Mouse (Mus musculus): ENCODE data around the gene Trhde.

The Trhde gene

DNA sequence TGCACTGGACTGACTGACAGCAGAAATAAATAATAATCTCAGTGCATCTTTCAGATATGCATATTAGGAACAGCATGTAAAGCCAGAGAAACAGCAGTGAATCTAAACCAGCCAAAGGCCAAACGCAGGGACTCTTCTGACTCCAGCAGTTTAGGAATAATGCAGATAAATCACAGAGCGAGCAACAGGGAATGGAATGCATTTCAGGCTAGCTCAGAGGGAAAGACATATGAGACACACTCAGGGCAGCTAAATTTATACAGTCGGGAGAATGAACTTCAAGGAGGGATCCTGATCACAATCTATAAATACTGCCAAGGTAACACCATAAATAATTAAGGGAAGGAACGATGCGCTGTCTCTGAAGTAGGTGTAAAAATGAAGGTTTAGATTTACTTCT, 66.4 kb downstream of the Trhde start:
- no peak for DNase-seq (ENCODE audit: low spot score in 2 of 2)

DNA sequence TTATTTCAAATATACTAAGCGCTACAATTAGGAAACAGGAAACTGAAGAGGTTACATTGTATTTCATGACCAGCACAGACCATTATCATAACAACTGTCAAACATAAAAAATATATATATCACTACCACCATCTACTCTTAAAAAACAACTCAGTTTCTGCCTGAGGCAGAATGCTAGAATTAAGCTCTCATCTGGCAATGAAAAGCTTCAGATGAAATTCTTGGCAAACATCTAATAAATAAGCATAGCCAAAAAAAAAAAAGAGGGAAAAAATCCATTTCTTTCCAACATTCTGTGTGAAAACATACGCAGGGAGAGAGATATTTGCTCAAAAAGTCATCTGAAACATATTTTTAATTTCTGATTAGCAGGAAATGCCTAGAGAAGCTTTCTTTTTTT, 67.0 kb downstream of the Trhde start:
- DNase-seq (ENCODE audit: low spot score in 2 of 2) = no peak

DNA sequence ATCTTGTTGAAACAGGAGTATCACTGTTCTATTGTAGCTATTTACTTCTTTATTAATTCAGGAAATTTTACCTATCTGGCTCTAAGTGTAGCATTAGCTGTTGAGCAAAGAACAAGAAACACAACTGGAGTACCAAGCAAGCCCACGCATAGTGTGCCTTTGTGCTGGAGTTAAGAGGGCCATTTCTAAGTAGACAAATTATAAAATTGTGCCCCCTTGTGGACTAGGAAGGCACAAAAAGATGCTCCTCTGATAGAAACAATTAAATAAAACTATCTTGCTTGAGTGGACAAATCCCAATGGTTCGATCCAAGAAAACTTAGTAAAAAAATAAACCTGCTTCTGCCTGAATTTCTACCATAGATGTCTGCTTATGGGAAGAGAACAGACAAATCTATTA, 76.5 kb downstream of the Trhde start:
- no peak for DNase-seq (ENCODE audit: low spot score in 2 of 2)

DNA sequence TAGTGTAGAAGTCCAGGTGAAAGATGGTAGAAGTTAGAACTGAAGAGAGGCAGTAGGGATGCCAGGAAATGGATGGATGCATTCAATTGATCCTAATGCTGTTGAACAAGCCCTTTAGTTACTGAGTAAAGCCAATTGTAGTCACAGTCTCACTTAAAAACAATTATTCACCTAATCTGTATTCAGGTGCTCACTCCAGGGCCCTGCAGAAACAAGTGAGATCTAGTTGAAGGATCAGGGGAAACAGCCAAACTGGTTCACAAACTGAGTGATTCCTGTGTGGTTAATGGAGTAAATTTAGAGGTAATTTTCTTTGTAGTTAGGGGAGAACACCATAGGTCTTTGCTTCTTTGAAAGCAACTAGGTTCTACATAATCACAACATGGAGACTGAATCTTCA, 100.3 kb downstream of the Trhde start:
- DNase-seq (ENCODE audit: low spot score in 2 of 2) = no peak

DNA sequence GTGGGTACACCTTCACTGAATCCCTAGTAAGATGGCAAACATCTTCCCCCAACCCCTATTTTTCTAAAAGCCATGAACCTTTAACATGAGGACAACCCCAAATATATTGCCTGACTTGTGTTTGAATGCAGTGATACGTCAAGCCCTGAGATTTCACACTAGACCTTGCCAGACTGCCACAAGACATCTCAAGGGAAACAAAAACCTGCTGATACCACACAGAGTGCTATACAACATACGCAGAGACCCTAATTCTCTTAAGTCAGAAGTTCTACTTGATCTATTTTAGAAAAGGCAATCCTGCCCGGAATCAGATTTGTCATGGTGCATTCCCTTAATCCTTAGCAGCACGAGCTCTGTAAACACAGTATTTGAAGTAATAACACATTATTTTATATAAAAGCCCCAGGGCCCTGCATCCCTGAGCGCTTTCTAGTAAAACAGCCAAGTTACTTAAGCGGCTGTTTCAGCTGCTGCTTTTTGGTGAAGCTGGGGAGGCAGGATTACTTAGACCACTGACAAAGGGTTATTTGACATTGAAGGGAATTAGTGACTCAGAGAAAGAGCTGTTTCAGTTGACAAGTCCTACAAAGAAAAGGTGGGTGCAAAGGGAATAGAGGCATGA, 130.2 kb downstream of the Trhde start:
- no peak for DNase-seq (ENCODE audit: low spot score in 2 of 2)

DNA sequence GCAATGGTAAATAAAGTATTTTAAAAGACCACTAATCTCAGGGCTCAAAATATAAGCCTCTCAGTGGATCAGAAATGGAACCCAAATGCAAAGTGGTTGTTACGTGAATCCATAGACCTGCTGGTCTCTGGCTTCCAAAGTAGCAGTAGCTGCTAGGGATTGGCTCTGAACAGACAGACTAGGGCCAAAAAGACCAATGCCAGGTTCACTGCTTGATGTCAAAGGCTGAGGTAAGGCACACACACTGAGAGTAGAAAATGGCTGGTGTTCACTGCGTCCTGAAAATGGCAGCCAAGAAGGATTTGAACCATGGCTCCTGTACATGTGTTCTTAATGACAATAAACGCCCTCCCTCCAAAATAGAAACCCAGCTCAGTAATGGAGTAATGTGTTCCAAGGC, 209.1 kb downstream of the Trhde start:
- DNase-seq (ENCODE audit: low spot score in 2 of 2) = no peak

DNA sequence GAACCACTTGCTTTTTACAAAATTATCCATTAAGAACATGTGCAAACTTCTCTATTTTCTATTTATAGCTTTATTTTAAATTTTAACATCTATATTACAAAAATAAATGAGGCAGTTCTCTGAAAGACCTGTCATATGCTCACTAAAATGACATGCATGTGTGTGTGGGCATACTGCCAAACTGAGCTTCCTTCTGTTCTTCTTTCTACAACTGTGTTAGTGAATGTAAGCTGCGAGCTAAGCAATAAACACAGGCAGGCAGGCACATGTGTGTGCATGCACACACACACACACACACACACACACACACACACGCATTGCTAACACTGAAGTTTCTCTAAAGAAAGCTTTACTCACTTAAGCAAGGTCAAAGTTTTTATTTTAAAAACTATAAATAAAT, 223.2 kb downstream of the Trhde start:
- no peak for DNase-seq (ENCODE audit: low spot score in 2 of 2)

DNA sequence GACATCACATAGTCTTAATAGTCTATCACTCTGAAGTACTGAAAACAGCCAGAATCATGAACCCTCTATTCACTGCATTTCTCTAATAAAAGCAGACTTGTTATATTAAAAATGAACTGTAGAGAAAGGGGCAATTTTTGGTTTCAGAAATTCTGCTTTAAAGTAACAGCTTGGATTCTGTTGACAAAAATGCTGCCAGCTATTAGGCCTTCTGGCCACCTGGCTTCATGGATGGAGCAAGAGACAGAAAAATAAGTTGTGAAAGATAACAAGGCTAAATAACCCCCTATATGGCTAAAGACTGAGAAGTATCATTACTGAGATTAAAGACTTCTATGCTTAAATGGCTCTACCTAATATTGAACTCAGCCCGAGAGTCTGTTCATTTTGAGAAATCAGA, 234.2 kb downstream of the Trhde start:
- DNase-seq (ENCODE audit: low spot score in 2 of 2) = no peak

DNA sequence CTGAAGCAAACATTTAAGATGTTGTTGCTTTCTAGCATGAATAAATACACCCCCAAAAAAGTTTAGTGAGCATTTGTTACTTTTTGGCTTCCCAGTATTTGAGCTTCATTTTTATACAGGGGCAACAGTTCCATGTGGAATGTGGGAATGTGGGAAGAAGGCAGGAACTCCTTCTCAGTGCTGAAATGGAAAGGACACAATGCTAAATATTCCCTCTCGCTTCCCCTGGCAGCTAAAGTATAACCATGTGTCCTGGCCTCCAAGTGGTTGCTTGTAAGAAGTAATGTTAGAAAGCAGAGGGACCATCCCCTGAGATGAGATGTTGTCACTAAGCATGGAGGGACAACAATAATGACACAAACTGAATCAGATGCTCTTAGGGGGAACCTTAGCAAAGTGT, 292.9 kb downstream of the Trhde start:
- DNase-seq (ENCODE audit: low spot score in 2 of 2) = no peak

DNA sequence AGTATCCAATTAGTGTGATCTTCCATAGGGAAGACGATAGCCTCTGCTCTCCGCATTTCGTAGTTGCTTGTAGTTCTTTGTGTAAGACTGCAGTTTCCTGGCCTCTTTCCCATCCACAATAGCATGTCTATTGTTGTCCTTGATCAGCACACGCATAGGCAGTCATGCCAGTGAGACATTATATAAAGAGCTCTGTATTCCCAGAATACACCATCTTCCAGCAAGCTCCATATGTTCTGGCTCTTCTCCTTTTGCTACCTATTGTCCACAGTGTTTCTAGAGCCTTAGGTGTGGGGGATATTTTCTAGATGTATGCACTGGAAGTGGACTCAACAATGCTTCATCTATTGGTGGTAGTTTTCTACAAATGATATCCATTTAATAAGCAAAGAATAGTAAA, 313.3 kb downstream of the Trhde start:
- no peak for DNase-seq (ENCODE audit: low spot score in 2 of 2)

DNA sequence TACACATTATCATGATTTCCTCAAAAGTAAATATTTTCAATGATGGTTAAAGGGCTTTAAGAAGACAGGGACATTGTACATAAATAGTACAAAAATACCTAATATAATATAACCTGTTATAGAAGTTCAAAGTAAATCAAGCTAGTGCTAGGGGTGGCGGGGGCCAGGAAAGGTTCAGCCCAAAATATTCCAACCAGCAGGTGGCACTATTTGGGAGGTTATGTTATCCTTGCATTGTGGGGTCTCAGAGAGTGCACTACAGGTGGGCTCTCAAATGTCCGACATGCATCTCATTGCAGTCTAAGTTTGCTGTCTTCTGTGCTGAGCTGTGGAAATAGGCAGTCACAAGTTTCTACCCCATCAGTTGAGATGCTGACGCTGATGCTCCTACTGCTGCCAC, 346.5 kb downstream of the Trhde start:
- DNase-seq (ENCODE audit: low spot score in 2 of 2) = no peak

DNA sequence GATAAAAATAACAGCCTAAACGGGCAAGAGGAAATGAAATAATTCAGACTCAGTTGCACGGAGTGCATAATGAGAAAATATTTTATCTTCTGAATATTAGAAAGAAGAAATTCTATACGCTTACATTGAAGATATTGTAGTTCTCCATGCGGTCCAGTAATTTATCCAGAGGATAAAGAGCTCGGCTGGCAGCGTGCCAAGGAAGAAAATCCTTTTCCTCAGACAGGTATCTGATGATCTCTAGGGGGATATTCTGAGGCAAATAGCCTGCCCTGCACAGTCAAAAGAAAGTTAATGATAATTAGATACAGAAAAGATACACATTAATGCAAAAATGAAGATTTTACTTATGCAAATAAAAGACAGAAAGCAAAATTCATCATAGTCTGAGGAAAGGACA, 354.0 kb downstream of the Trhde start:
- DNase-seq (ENCODE audit: low spot score in 2 of 2) = no peak

DNA sequence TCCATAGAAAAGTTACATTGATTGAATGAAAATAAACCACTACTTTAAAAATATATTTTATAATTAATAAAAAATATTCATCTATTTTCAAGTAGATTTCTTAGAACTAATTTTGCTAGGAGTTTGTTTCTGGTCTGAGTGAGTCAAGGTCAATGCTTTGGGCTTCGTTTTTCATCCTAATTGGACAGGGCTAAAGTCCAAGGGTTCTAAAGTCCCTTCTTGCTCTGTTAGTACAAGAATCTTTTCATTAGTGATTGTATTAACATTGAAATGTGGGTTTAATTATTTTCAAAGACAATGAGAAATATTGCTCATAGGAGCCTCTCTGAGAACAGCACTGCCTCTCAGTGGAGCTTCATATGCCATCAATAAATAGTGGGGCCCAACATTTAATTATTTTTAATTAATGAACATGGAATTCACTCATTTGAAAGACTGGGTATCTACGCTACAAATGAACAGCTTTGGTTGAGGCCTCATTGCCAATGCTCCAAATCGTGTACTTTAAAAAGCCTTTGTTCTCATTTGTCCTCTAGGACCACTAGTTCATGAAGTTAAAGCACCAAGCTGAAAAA, 383.1 kb downstream of the Trhde start:
- no peak for DNase-seq (ENCODE audit: low spot score in 2 of 2)

DNA sequence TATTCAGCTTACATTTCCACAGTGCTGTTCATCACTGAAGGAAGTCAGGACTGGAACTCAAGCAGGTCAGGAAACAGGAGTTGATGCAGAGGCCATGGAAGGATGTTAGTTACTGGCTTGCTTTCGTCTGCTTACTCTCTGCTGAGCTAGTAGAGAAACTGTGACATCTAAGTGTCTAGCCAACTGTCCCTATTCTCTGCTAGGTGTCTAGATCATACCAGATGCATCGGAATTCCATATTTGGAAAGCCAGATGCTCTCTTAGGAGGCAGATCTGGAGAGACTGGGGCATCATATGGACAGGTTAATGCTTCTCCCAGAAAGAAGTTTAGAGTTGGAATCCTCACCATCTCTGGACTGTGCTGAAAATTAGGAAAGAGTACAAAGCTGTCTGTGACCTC, 386.4 kb downstream of the Trhde start:
- no peak for DNase-seq (ENCODE audit: low spot score in 2 of 2)

DNA sequence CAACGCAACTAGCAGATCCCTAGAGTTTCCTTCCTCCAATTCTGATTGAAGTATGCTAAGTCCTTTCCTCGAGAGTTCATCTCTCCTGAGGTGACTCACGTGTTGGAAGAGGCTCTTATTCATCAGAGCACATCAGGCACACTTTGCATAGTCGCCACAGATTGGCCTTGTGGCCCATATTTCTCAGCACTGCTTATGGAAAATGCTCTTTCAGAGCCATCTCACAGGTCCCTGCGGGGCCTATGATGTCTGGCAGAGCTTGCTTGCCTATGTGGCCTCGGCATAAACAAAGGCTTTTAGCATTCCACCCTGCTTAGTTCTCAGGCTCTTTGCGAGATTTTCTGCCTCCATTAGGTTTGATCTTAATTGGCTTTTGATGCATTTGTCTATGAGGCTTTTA, 396.8 kb downstream of the Trhde start:
- DNase-seq (ENCODE audit: low spot score in 2 of 2) = no peak

DNA sequence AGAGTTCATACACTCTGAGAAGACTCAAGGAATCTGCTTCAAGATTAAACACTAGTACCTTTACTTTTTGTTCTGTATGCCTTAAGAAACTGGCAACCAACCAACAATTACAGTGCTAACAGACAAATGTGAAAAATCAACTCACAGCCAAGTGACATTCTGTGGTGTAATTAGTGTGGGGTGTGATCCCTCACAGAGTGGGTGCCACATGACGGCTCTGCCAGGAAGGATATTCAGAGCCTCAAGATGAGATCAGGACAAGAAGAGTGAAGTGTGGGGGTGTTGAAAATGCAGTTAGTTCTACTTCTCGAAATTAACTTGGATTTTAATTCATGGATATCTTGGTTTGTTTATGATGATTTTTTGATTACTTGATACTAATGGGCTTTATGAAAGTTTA, 398.3 kb downstream of the Trhde start:
- no peak for DNase-seq (ENCODE audit: low spot score in 2 of 2)

DNA sequence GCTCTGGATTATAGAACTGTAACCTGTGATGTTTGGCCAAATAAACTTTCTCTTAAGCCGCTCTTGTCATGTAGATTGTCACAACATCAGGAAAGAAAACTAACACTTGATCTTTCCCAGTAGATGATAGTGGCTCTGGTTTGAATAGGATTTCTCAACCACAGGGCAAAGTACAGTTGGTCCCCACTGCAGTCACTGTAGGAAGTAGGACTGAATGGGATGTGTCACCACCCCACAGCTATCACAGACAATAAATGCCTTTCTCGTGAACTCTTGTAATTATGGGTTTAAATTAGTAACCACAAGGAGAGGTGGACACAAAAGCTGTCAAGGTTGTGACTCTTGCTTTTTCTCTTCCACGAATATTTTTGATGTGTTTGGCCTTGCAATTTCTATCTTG, 431.3 kb downstream of the Trhde start:
- DNase-seq (ENCODE audit: low spot score in 2 of 2) = no peak

DNA sequence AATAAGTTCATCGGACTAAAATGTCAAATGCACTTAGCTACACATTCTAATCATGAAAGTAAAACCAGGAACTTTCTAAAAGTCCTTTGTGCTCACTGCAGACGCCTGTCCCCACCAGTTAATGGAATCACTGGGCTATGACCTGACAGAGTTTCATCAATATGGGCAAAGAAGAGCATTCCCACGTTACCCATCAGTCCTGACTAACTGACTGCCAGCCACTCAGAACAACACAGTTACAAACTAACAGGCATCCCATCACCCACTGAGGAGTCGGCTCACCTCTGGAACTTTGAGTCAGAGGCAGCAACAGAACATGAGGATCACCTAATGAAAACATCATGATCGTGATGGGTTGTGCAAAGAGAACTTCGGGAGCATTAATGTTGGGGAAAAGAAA, 438.7 kb downstream of the Trhde start:
- DNase-seq (ENCODE audit: low spot score in 2 of 2) = no peak

DNA sequence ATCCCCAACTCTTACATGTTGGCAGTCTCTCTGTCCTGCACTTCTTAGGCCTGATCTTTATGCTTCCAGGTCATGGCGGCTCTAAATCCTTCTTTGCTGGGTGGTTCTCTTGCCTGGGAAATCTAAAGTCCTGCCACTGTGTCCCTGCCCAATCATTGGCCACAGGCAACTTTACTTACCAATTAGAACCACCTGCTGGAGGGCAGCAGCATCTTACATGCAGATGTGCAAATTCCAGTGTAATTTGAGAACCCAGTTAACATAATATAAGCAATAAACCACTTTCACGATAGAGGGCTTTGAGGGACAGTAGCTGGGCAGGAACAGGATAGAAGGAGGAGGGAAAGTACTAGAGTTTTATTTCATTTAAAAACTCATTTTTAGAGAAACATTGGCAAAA, 439.5 kb downstream of the Trhde start:
- DNase-seq (ENCODE audit: low spot score in 2 of 2) = no peak
